Mouse (Mus musculus) heart, postnatal 0 days (tissue): ENCODE measurements around the gene Chmp2b. TPM values are rescaled to one million over a fixed set of nuclear protein-coding genes. Genes with fewer than 3 reads are reported as not detected.
A peak's percentile ranks its signal among the peaks of the same experiment; 100 is the strongest.

Source experiments
- ATAC-seq: fragments of 200-750 bp; cut with Nextera tagmentation; 2 replicates; pipeline ENCODE4 v1.8.0; 2017; ENCODE audit warnings: low read depth, moderate number of reproducible peaks, moderate library complexity; ENCODE audit not compliant: insufficient read depth
- DNase-seq: peaks from one replicate; pipeline ENCODE4 v3.0.0-alpha.2; 2016; ENCODE audit warnings: low spot score
- H3K27ac ChIP-seq: fragments of 300-500 bp; sonication (generic); 2 replicates; pipeline ENCODE4 v1.5.1; 2014; ENCODE audit warnings: low read depth, mild to moderate bottlenecking
- H3K27me3 ChIP-seq: fragments of 300-500 bp; sonication (generic); 2 replicates; pipeline ENCODE4 v1.6.1; 2014; ENCODE audit warnings: low read length, mixed read lengths; ENCODE audit not compliant: control insufficient read depth, insufficient read depth
- H3K36me3 ChIP-seq: fragments of 300-500 bp; sonication (generic); replicated peaks from 2 replicates; pipeline ENCODE4 v1.6.1; 2014; ENCODE audit warnings: low read length, mixed read lengths; ENCODE audit not compliant: control insufficient read depth, insufficient read depth
- H3K4me1 ChIP-seq: fragments of 300-500 bp; sonication (generic); 2 replicates; pipeline ENCODE4 v1.6.1; 2014; ENCODE audit warnings: antibody characterized with exemption; ENCODE audit not compliant: control insufficient read depth, insufficient read depth
- H3K4me2 ChIP-seq: fragments of 300-500 bp; sonication (generic); 2 replicates; pipeline ENCODE4 v1.6.1; 2014; ENCODE audit warnings: low read depth, mild to moderate bottlenecking, low read length, moderate library complexity
- H3K4me3 ChIP-seq: fragments of 300-500 bp; sonication (generic); 2 replicates; pipeline ENCODE4 v1.5.1; 2014; ENCODE audit warnings: low read depth, low read length
- H3K9ac ChIP-seq: fragments of 300-500 bp; sonication (generic); replicated peaks from 2 replicates; pipeline ENCODE4 v1.6.1; 2014; ENCODE audit warnings: low read depth, low read length, mixed read lengths
- H3K9me3 ChIP-seq: fragments of 300-500 bp; sonication (generic); replicated peaks from 2 replicates; pipeline ENCODE4 v1.6.1; 2016; ENCODE audit warnings: low read length; ENCODE audit not compliant: control insufficient read depth
- CTCF ChIP-seq: IDR thresholded peaks from 2 replicates; pipeline ENCODE4 v1.5.1; 2016; ENCODE audit warnings: antibody characterized with exemption, control low read depth, low read depth
- EP300 ChIP-seq: IDR thresholded peaks from 2 replicates; pipeline ENCODE4 v1.6.1; 2016; ENCODE audit warnings: antibody characterized with exemption, low read depth
- WGBS: fragments of 180-500 bp; shearing (Covaris S2); extraction: QIAGEN DNeasy Blood & Tissue Kit; methylation state at CpG from one replicate; pipeline ENCODE4 v1.1.7; 2014; 5-methylcytosine and 5-hydroxymethylcytosine counted together
- polyA plus RNA-seq: library from polyadenylated mRNA; unstranded; fragments of >200 nt; fragmentation: Nextera tagmentation; extraction: Ambion mirVana; gene quantifications from 2 replicates; pipeline ENCODE4 v1.2.1, GENCODE M21; 2015
- total RNA-seq: library from RNA; depleted of rRNA; stranded (reverse); fragments of >200 nt; gene quantifications from 2 replicates; pipeline ENCODE4 v1.2.3, GENCODE M21; 2014; ENCODE audit warnings: low replicate concordance

The Chmp2b gene
- total and polyA plus RNA-seq, 2 experiments from 2014 or later = 7.8 to 58.3 TPM

GRCm38 (mm10) chr16:65577298-65578029 lies 14.9 kb upstream of the Chmp2b start:
- no peak overlapping the region for H3K9ac ChIP-seq
- WGBS = 57% methylated on average over 6 of the region's 6 CpGs
- H3K27me3 ChIP-seq = no peaks in the 10 kb centered on the region
- no peak overlapping the region for H3K4me2 ChIP-seq
- DNase-seq = no peak
- no peak for ATAC-seq
- no peak overlapping the region for H3K4me3 ChIP-seq
- TF ChIP-seq EP300 = no peak
- no peak for TF ChIP-seq CTCF
- H3K36me3 ChIP-seq = no peaks in the 10 kb centered on the region
- no peak overlapping the region for H3K27ac ChIP-seq
- H3K9me3 ChIP-seq = no peaks in the 10 kb centered on the region
- no peaks in the 10 kb centered on the region for H3K4me1 ChIP-seq

GRCm38 (mm10) chr16:65568853-65569252 lies 6.3 kb upstream of the Chmp2b start:
- Histone ChIP-seq H3K36me3 (no peaks in the 10 kb centered on the region), H3K9me3 (no peaks in the 10 kb centered on the region), H3K4me1 (no peaks in the 10 kb centered on the region), H3K27me3 (no peaks in the 10 kb centered on the region), H3K9ac (no peak overlapping the region), H3K4me2 (no peak overlapping the region), H3K27ac (no peak overlapping the region), H3K4me3 (no peak overlapping the region)
- WGBS = 63% methylated on average over 4 of the region's 4 CpGs
- ATAC-seq (no peak), DNase-seq (no peak)
- TF ChIP-seq CTCF (no peak), EP300 (no peak)

- H3K27me3 ChIP-seq = no peaks in the 10 kb centered on the region
- H3K36me3 ChIP-seq = no peaks in the 10 kb centered on the region
- no peak overlapping the region for H3K27ac ChIP-seq
- DNase-seq (no peak), ATAC-seq (no peak)
- peaks cover 7% of the 10 kb centered on the region; the same call in 1 of the 2 replicates for H3K4me1 ChIP-seq
- H3K9ac ChIP-seq = no peak overlapping the region
- no peaks in the 10 kb centered on the region for H3K9me3 ChIP-seq
- 75% methylated on average over 1 of the region's 1 CpGs for WGBS
- TF ChIP-seq CTCF (no peak), EP300 (no peak)
- H3K4me3 ChIP-seq = no peak overlapping the region
- H3K4me2 ChIP-seq = no peak overlapping the region
These were observed 2.4 kb upstream of the Chmp2b start for GRCm38 (mm10) chr16:65564951-65565350.

- 72% methylated on average over 8 of the region's 8 CpGs for WGBS
- Histone ChIP-seq H3K4me1 (peaks cover 7% of the 10 kb centered on the region; the same call in 1 of the 2 replicates), H3K27ac (no peak overlapping the region), H3K36me3 (no peaks in the 10 kb centered on the region), H3K9me3 (no peaks in the 10 kb centered on the region), H3K4me2 (no peak overlapping the region), H3K27me3 (no peaks in the 10 kb centered on the region), H3K4me3 (no peak overlapping the region), H3K9ac (no peak overlapping the region)
- no peak for DNase-seq
- TF ChIP-seq CTCF = no peak
- no peak for TF ChIP-seq EP300
- no peak for ATAC-seq
These were observed 1.8 kb upstream of the Chmp2b start for GRCm38 (mm10) chr16:65564306-65564705.

GRCm38 (mm10) chr16:65562864-65563206 lies 309 bp upstream of the Chmp2b start:
- no peak for ATAC-seq
- peak overlapping the region; percentile 92 for H3K4me2 ChIP-seq
- 4% methylated on average over 10 of the region's 10 CpGs for WGBS
- DNase-seq = no peak
- H3K9me3 ChIP-seq = no peaks in the 10 kb centered on the region; the same call in 1 of the 2 replicates
- no peak for TF ChIP-seq EP300
- TF ChIP-seq CTCF = no peak
- no peaks in the 10 kb centered on the region for H3K36me3 ChIP-seq
- peak overlapping the region; percentile 92 for H3K4me3 ChIP-seq
- peaks cover 7% of the 10 kb centered on the region; the same call in 1 of the 2 replicates for H3K4me1 ChIP-seq
- H3K27me3 ChIP-seq = no peaks in the 10 kb centered on the region
- H3K9ac ChIP-seq = peak overlapping the region; percentile 94
- no peak overlapping the region for H3K27ac ChIP-seq
